20 mouse cellular contexts compared by ENCODE assay signal in genomic region chr8:17775411-17775810, GRCm38 (mm10).
DNase-seq lines count a peak whose midpoint lies in the region; ATAC-seq and TF ChIP-seq lines count a peak whose summit lies in the region.
"Had no signal": no experiment of that assay in that cellular context is flagged by ENCODE, and none has a peak within 500 bp of the region (broad histone marks: within the 10 kb centered on the region; RNA-seq: fewer than 3 reads in every experiment).

No protein-coding gene starts in this region.

- H3K9me3 ChIP-seq in midbrain, embryonic 11.5 days (ENCODE audit: control insufficient read depth, low read length): no peaks in the 10 kb centered on the region
- no peaks in the 10 kb centered on the region for H3K9me3 ChIP-seq in midbrain, postnatal 0 days (ENCODE audit: low read length)
- H3K9me3 ChIP-seq in midbrain, embryonic 14.5 days (ENCODE audit: control insufficient read depth, low read length): no peaks in the 10 kb centered on the region
- H3K9me3 ChIP-seq in neural tube, embryonic 14.5 days (ENCODE audit: control insufficient read depth, low read length): no peaks in the 10 kb centered on the region
- H3K9me3 ChIP-seq: embryonic facial prominence, embryonic 12.5 days; G1E; heart, embryonic 10.5 days had no signal

- WGBS in midbrain, embryonic 11.5 days: 68% methylated on average over 3 of the region's 3 CpGs
- 28% methylated on average over 3 of the region's 3 CpGs for WGBS in midbrain, postnatal 0 days
- WGBS in midbrain, embryonic 14.5 days: 24% methylated on average over 3 of the region's 3 CpGs
- WGBS in neural tube, embryonic 14.5 days: 12% methylated on average over 3 of the region's 3 CpGs

- no peak for DNase-seq in midbrain, embryonic 11.5 days (ENCODE audit: low spot score, missing footprints)
- no peak for DNase-seq in midbrain, postnatal 0 days (ENCODE audit: low spot score)
- peak; percentile 4 for DNase-seq in retina, embryonic 14.5 days (ENCODE audit: low spot score)
- DNase-seq in retina, postnatal 1 day: no peak
- peak; percentile 53 for DNase-seq in midbrain, embryonic 14.5 days
- no peak for DNase-seq in layer of hippocampus, postnatal 10 days (ENCODE audit: low spot score in 2 of 2)
- no peak for DNase-seq in adrenal gland, adult 8-10 months
- DNase-seq: adrenal gland, postnatal 14 days; cerebellum, adult 2 months; cerebellum, postnatal 10 days; gastrocnemius, postnatal 10 days; heart, adult 18-20 months; heart, postnatal 10 days; heart, postnatal 4 days had no signal

- peak; percentile 52; the same call in 1 of the 2 replicates for ATAC-seq in midbrain, embryonic 11.5 days (ENCODE audit: low FRiP score)
- no peak for ATAC-seq in midbrain, postnatal 0 days (ENCODE audit: low FRiP score)
- no peak for ATAC-seq in midbrain, embryonic 14.5 days (ENCODE audit: low FRiP score, low TSS enrichment)
- peak; percentile 94 for ATAC-seq in neural tube, embryonic 14.5 days (ENCODE audit: low read depth)
- ATAC-seq: forebrain, embryonic 16.5 days; hindbrain, embryonic 16.5 days had no signal

- H3K36me3 ChIP-seq in midbrain, embryonic 11.5 days (ENCODE audit: control insufficient read depth, insufficient read depth, low read length): no peaks in the 10 kb centered on the region
- no peaks in the 10 kb centered on the region for H3K36me3 ChIP-seq in midbrain, postnatal 0 days (ENCODE audit: insufficient read depth, low read length)
- H3K36me3 ChIP-seq in midbrain, embryonic 14.5 days (ENCODE audit: control insufficient read depth, insufficient read depth, low read length): no peaks in the 10 kb centered on the region
- no peaks in the 10 kb centered on the region for H3K36me3 ChIP-seq in neural tube, embryonic 14.5 days (ENCODE audit: control insufficient read depth, insufficient read depth, low read length)
- H3K36me3 ChIP-seq: embryonic facial prominence, embryonic 12.5 days; G1E; heart, embryonic 10.5 days had no signal

- no peaks in the 10 kb centered on the region for H3K4me1 ChIP-seq in midbrain, embryonic 11.5 days (ENCODE audit: control insufficient read depth, insufficient read depth, low read length)
- H3K4me1 ChIP-seq in midbrain, postnatal 0 days (ENCODE audit: insufficient read depth, low read length): no peaks in the 10 kb centered on the region
- no peaks in the 10 kb centered on the region for H3K4me1 ChIP-seq in midbrain, embryonic 14.5 days (ENCODE audit: control insufficient read depth, insufficient read depth, low read length)
- H3K4me1 ChIP-seq in neural tube, embryonic 14.5 days (ENCODE audit: control insufficient read depth, insufficient read depth, low read length): 0 out of 2 replicates have a peak, but pooled peaks cover 2% of the 10 kb centered on the region
- H3K4me1 ChIP-seq: embryonic facial prominence, embryonic 12.5 days; heart, embryonic 10.5 days had no signal

- no peaks in the 10 kb centered on the region for H3K27me3 ChIP-seq in midbrain, embryonic 11.5 days (ENCODE audit: control insufficient read depth, insufficient read depth, low read length)
- no peaks in the 10 kb centered on the region for H3K27me3 ChIP-seq in midbrain, postnatal 0 days (ENCODE audit: insufficient read depth, low read length)
- no peaks in the 10 kb centered on the region for H3K27me3 ChIP-seq in midbrain, embryonic 14.5 days (ENCODE audit: control insufficient read depth, insufficient read depth, low read length)
- H3K27me3 ChIP-seq in neural tube, embryonic 14.5 days (ENCODE audit: control insufficient read depth, insufficient read depth, low read length): no peaks in the 10 kb centered on the region
- H3K27me3 ChIP-seq: embryonic facial prominence, embryonic 12.5 days had no signal

- H3K27ac ChIP-seq in midbrain, embryonic 11.5 days (ENCODE audit: low read depth, low read length): no peak overlapping the region
- no peak overlapping the region for H3K27ac ChIP-seq in midbrain, postnatal 0 days (ENCODE audit: low read depth, low read length)
- H3K27ac ChIP-seq in midbrain, embryonic 14.5 days (replicated peaks; ENCODE audit: low read depth, low read length): no peak overlapping the region
- H3K27ac ChIP-seq in neural tube, embryonic 14.5 days (ENCODE audit: low read depth, low read length): no peak overlapping the region
- H3K27ac ChIP-seq: embryonic facial prominence, embryonic 12.5 days; heart, embryonic 10.5 days had no signal

- no peak for TF ChIP-seq CTCF in midbrain, postnatal 0 days (IDR thresholded peaks at IDR 0.05)

- no peak overlapping the region for H3K9ac ChIP-seq in midbrain, embryonic 11.5 days (ENCODE audit: low read length)
- H3K9ac ChIP-seq in midbrain, postnatal 0 days (replicated peaks; ENCODE audit: low read length, poor library complexity, severe bottlenecking): no peak overlapping the region
- no peak overlapping the region for H3K9ac ChIP-seq in midbrain, embryonic 14.5 days (replicated peaks; ENCODE audit: low read length)
- H3K9ac ChIP-seq in neural tube, embryonic 14.5 days (replicated peaks; ENCODE audit: low read depth, low read length): no peak overlapping the region
- H3K9ac ChIP-seq: embryonic facial prominence, embryonic 12.5 days had no signal

- H3K4me2 ChIP-seq in midbrain, embryonic 11.5 days: no peak overlapping the region
- H3K4me2 ChIP-seq in midbrain, postnatal 0 days (ENCODE audit: low read depth, low read length, poor library complexity, severe bottlenecking): no peak overlapping the region
- H3K4me2 ChIP-seq in midbrain, embryonic 14.5 days (ENCODE audit: low read length): no peak overlapping the region
- no peak overlapping the region for H3K4me2 ChIP-seq in neural tube, embryonic 14.5 days (ENCODE audit: low read depth, low read length)
- H3K4me2 ChIP-seq: embryonic facial prominence, embryonic 12.5 days had no signal

- no peak overlapping the region for H3K4me3 ChIP-seq in midbrain, embryonic 11.5 days (ENCODE audit: low read depth, low read length)
- H3K4me3 ChIP-seq in midbrain, postnatal 0 days (ENCODE audit: low read depth, low read length): no peak overlapping the region
- H3K4me3 ChIP-seq in midbrain, embryonic 14.5 days (replicated peaks; ENCODE audit: low read depth, low read length): no peak overlapping the region
- no peak overlapping the region for H3K4me3 ChIP-seq in neural tube, embryonic 14.5 days (ENCODE audit: low read depth, low read length)
- H3K4me3 ChIP-seq: embryonic facial prominence, embryonic 12.5 days; heart, embryonic 10.5 days had no signal

Comparison
In these comparisons a context has a peak if more than half of its experiments do, and no peak if none do; other contexts are left out.
1. ATAC-seq: peak in midbrain, embryonic 11.5 days (single experiment) and neural tube, embryonic 14.5 days (single experiment); none in midbrain, postnatal 0 days (single experiment) and midbrain, embryonic 14.5 days (single experiment).
2. DNase-seq: peak in retina, embryonic 14.5 days (single experiment) and midbrain, embryonic 14.5 days (single experiment); none in midbrain, embryonic 11.5 days (single experiment), midbrain, postnatal 0 days (single experiment), retina, postnatal 1 day (single experiment), layer of hippocampus, postnatal 10 days (0 of 2) and adrenal gland, adult 8-10 months (single experiment).